Mouse (Mus musculus): ENCODE measurements around the gene Anks4b.
A peak's percentile ranks its signal among the peaks of the same experiment; 100 is the strongest.

Gene Anks4b

DNA sequence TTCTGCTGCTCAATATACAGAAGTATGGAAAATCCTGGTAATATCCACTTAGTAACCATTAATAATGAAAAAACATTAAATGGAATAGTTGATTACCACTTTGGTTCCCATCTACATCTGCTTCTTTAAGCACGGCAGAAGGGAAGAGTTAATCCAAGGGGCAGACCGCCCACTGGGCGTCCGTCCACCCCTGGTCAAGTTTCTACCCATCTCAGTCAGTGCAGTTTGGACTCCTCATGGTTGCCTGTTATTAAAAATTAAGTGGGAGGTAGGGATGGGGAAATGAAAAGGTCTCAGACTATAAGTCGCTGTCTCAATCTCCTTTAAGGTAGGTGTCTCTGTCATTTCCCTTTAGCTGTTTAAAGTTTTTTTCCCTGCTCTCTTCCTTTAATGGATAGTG lies 15.3 kb downstream of the Anks4b start:
- no peak for DNase-seq (ENCODE audit: low read depth)

DNA sequence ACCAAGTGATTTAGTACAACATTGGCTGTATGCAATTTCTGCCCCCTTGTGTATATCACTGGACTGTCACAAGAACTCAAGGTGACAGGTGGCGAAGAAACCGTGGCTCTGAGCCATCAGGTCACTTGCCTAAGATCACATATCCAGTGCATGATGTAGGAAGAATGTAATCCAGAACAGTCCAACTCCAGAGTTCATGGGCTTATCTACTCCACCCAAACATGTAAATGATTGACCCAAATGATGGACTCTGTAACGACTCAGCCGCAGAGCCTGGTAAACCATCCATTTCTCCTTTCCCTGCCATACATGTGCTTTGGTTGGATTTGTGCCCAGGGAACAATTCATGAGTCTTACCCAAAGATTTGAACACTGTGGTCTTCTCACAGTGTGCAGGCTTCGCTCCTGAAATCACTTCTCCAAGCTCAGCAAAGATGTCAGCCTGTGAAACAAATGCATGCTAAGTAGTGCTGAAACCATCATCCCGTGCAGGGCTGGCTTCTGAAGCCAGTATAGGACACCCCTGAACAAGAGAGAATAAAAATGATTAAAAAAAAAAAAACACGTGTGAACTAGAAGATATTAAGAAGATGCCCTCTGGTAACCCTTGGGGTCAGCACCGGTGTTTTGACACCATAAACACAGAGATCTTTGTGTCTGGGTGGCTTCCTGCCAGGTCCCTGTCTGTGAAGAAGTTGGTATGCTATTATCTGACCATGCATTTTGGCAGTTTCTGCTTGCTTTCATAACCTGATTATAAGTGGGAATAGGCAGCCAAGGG lies 15.9 kb downstream of the Anks4b start:
- DNase-seq (ENCODE audit: low read depth) = no peak

DNA sequence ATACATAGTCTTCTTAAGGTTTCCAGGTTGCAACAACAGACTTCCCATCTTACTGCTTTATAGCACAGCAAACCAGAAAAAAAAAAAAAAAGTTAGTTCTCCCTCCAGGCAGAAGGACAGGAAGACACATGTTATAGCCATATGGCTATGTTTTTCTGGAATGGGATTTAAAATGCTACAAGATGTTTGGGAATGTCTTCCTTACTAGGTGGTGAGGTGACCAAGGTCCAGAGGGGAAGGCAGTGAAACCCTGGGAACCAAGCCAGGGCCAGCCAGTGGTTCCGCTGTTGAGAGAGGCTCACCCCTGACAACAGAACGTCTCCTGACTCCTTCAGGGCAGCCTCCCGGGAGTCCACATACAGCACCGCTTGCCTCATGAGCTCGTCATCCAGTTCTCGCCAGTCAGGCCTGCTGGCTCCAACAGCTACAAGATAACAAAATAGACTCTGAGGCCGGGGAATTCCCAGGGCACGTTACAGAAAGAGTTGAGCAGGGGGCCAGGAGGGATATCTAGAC lies 16.6 kb downstream of the Anks4b start:
- no peak for DNase-seq (ENCODE audit: low read depth)

DNA sequence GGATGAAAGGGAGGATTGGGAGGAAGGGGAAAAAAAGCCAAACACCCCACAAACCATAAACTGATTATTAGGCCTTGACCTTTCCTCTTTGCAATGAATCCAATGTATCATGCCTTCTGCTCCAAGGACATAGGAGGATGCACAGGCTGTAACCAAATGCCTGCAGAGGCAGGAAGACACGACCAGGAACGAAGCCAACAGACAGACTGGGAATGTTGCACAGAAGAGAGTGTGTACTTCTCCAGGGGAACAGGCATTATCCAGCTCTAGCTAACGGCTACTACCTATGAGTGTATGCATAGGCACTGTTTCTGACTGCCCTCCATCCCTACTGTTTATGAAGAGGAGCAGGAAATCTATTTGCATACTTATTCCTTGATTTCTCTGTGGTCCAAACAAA lies 18.5 kb downstream of the Anks4b start:
- no peak for DNase-seq (ENCODE audit: low read depth)

DNA sequence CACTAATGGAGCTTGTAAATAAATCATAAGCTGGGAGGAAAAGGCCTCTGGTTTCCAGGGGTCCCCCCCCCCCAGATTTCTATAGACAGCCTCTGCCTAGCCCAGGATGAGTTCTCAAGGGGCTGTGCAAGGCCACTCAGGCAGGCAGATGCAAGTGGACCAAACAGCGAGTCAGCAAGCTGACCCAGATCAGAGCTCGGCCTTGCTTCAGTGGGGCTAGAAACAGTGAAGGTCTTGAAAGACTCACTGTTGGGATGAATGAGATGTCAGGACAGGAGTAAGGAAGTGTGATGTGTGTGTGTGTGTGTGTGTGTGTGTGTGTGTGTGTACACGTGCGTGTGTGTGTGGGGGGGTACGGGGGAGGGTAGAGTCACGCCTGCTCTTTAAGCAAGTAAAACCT lies 19.2 kb downstream of the Anks4b start:
- DNase-seq (ENCODE audit: low read depth) = no peak

DNA sequence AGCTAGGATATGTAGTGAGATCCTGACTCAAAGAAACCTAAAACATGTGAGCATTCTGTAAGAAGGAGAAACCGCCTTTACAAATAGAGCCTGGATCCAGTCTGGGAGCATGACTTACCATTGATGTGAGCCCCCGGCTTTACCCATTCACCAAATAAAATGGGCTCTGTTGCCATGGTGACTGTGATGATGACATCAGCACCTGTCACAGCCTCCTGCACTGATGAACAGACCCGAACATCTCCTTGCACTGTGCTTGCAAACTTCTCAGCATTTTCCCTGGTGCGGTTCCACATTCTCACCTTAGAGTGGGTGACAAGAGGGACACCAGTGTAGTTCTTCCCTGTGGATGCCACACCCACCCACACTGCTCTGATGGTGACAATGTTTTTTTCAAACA lies 21.5 kb downstream of the Anks4b start:
- DNase-seq (ENCODE audit: low read depth) = no peak

DNA sequence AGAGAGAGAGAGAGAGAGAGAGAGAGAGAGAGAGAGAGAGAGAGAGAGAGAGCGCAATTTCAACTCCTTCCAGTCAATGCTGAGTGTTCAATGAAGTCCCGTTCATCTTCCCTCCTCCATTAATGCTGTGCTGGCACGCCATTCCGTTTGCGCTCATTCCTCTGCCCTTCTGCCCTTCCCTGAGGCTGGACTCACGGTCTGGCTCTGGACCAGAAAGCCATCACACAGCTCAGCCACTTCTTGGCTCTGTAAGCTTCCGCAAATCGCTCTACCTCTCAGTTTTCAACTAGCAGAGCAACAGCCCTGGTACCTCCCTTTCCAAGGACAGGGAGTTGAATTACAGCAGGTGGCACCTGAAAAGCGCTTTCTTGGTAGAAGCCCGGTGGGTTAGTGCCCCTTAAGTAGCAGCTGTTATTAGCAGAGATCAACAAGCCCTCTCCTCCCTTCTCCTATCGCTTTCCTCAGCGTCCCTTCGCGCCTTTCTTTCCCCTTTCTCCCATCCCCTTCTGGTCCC lies 27.6 kb downstream of the Anks4b start:
- DNase-seq (ENCODE audit: low read depth) = no peak

DNA sequence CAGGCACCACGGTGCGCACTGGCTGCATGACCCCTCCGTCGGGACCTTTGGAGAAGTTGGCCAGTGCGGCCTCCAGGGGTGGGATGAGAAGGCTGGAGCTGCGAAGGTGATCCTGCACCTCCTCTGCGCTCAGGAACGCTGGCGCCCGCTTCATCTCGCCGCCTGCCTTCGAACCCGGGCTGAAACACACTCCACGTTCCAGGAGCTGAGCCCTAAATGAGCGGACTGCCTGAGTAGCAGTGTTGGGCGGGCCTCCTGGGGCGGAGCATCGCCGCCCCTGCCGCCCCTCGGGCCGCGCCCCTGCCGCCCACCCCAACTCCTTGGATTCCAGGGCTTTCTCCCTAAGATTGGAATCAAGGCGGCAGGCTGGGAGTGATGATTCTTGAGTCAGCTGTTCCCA lies 28.1 kb downstream of the Anks4b start, which contains the start of gene Crym:
Gene Crym (minus strand): TSS at position 341 of the 400 bp plus-strand sequence.
- no peak for DNase-seq (ENCODE audit: low read depth)

DNA sequence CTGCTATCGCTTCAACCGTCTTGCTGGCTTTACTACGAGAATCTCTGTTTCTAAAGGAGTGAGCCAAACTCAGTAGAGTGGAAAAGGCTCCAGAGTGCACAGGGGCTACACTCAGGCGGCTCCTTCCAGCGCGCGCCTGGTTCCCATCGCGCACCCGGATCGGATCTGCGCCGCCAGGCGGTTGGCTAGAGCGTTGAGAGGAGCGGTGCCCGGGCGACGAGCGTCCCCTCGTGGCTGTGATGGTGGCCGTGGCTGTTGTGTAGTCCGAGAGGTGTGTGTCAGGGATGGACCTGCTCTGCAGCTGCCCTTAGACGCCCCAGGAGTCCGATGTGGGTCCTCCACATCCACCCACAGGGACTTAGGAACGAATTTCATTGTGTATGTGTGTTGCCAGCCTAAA lies 30.1 kb downstream of the Anks4b start, which contains the start of gene Abca14:
Gene Abca14 (plus strand): TSS at position 173 of the 400 bp plus-strand sequence.
- DNase-seq (ENCODE audit: low read depth) = peak; percentile 17

DNA sequence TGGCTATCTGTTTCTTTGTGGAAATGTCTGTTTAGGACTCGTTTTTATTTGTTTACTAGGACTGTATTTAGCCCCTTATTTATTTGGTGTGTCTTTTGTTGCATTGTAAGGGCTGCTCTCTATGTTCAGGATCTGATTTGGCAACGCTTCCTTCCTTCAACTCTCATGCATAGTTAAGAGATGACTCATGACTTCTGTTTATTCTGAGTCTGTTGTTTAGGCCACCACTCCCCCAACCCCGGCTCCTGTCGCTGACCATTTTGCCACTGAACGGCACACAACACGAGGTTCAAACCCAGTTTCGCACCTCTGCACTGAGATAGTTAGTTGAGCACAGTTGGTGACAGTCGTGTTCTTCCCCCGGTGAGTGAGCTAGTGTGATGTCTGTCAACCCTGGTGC lies 32.3 kb downstream of the Anks4b start:
- DNase-seq (ENCODE audit: low read depth) = no peak

DNA sequence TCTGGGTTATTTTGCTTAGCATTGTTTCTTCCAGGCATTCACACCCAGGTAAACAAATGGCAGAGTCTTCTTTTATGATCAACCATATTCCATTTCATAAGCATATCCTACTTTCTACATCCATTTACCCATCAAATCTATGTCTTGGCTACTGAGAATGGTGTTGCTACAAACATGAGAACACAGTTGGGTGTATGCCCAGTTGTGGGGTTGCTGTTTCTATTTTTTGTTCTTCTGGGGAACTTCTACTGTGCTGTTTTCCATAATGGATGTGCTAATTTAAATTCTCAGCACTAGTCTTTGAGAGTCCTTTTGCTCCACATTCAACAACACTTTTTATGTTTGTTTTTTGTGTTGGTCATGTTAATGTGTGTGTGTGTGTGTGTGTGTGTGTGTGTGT lies 54.9 kb downstream of the Anks4b start:
- no peak for DNase-seq (ENCODE audit: low read depth)
